Mouse (Mus musculus) 416B (cell line): ENCODE data around the gene Tenm2.
A peak's percentile ranks its signal among the peaks of the same experiment; 100 is the strongest.

ENCODE experiments used
- DNase-seq: peaks from one replicate; pipeline ENCODE4 v3.0.0; 2011; ENCODE audit warnings: low read depth

Tenm2 gene

DNA sequence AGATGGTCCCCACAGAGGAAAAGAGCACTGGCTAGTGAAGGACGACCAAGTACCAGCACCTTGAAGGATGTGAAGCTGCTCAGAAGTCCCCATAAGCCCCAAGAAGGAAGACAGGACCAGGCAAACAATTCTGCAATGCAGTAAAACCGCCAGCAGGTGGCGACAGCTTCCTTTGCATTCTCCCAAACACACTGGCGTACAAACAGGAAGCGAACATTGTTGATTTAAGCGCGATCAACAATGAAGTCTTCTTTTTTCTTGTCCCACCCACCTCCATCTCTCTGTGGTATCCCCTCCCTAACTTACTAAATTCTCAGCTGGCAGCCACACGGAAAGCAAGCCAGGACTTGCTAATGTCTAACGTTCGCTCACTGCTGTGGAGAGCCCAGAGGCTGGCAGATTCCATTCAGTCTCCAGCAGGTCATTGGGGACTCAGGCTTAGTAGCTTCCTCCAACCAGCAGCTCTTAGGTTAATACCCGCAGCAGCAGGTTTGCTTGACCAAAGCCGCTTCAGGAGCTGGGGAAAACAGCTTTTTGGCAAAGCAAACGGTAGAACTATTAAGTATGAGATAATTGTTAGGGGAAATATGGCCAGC, 1190.0 kb downstream of the Tenm2 start:
- peak; percentile 57 for DNase-seq

DNA sequence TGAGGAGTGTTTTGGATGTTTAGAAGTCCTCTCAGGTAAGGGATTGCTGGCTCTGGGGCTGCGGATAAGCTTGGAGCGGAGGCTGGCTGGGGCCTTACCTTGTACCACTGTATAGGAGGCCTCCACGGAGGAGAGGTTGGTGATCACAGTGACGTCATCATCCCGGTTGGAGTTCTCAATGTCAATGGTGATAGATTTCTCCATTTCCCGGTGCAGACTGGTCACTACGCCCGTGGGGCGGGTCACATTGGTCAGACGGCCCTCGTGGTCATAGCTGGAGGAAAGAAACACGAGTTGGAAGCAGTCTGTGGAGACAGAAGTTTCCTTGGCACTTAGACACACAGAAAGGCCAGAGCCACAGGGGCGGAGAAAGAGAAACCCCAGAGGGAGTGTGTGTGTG, 1194.4 kb downstream of the Tenm2 start:
- DNase-seq, result no peak

DNA sequence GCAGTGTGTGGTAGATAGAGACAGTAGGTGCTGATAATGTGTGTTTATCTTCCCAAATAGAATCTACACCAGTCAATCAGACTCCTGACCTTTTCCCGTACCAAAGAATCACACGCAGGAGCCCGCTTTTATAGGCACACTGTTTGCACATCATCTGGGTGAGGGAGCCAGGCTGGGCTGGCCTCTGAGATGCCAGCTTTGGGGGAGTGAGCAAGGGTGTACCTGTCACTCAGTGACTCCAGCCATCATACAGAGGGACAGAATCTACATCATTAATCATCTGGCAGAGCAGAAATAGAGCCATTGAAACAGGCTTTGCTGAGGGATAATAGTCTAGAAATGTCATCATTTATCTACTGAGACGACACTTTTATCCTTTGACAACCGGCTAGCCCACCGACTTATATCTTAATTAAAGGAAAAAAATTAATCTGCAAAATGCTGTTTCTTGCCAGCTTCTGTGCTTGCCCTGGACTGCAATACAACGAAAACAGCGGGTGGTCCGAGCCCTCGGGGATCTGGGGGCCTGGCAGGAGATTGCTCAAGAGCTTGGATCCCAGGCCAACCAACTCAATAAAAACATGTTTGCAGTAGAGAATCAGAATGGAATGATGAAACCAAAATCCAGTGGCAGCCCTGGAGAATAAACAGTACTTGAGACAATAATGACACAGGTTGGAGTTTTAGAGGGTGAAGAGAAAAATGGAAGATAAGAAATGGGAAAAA, 1195.1 kb downstream of the Tenm2 start:
- DNase-seq, result no peak

DNA sequence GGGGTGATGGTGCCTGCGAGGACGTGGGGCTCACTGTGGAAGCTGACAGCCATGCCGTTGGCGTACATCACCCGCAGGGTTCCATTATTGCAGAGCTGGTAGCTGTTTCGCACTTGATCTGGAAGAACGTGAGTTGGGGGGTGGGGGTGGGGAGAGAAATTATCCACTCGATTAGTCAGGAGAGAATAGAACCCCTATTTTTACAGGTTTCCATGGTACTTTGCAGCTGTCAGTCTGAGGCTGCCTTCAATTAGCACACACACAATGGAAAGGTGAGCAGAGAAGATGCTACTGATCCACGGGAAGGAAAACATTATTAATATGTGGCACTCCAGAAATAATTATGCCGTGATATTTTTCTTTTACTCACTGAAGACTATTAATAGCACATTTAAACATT, 1195.9 kb downstream of the Tenm2 start:
- no peak for DNase-seq

DNA sequence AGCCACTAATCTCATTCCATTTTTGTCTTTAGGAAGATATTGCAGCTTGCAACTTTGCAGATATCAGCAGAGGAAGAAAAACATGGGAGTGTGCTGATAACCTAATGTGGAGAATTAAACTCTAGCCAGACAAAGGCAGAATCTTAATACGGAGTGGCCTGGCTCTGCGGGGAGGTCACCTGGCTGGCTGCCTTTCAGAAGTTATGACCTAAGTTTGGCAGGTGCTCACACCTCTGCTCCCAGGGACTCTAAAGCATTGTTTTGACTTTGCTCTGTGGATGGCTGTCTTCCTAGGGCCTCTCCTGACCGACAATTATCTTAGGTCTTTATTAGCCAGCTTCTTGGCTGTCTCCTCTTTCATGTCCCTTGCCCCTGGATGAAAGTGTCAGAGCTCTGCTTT, 1197.4 kb downstream of the Tenm2 start:
- no peak for DNase-seq

DNA sequence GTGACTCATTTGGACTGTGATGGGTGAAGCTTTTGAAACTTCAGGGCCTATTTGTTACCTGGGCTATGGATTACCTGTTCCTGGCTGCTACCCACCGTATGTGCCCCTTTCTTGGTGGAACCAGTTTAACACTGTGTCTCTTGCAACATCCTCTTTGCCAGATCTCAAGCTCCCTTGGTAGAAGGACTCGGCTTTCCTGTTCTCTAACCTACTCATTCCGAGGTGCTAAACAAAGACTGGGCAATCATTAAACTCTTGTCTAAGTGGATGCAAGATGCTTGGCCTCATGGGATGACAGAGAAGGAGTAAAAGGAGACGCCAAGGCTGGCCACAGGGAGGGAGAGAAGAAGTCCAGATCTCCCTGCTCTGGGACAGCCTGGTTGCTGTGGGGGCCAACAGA, 1198.5 kb downstream of the Tenm2 start:
- DNase-seq, result no peak

DNA sequence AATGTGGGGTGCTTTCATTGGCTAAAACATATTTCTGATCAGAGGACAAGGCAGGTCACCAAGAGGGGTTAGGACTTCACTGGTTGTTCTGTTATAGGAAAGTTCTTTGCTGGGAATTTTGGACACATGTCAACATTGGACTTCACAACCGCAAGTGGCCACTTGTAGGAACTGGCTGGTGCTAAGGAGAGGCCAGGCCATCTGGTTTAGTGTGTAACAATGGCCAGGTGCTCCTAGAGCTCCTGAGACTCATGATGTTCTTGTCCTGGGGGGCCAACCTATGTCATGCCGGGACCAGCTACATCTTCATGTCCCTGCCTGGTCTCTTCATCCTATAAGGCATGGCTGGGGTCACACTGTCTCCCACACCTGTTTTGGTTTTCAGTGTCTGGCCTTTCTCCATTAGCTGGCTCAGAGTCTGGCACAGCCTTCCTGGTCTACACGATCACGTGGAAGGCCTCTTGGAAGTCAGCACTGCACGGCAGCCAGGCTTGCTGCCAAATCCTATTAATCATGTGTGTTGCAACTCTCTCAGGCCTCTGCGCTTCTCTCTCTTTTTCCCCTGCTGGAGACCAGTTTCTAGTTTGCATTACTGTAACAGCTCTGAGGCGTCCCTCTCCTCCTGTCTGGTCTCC, 1199.6 kb downstream of the Tenm2 start:
- peak; percentile 26 for DNase-seq

DNA sequence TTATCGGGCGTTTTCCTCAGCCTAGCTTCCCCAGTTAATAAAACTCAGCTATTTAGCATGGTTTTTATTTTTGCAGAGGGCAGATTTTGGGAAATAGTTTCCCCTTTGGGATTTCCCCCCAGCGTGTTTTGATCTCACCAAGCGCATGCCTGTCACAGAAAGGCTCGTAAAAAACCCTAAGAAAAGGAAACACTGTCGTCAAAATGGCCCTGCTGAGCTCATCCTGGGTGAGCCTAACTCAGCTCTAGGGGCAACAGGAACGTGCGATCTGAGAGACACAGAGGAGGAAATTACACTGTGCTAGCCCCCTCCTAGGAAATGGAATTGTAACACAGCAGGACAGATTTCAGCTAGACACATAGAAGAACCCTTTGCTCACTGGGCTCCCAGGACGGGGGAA, 1204.0 kb downstream of the Tenm2 start:
- no peak for DNase-seq

DNA sequence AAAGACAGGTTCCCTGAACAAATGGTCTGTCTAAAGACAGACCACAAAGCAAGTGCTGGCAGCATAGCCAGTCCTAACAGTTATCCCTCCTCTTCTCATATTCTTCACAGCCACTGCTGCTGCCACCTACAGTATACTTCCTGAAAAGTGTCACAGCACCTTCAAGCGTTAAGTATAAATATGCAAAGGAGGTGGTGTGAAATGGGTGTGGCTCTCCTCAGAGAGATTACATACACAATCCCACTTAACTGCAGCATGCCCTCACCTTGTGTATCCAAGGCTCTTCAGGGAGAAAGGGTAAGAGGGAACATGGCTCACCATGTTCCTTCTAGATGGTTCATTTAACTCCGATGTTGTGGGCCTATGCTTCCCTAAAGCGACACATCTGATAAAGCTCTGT, 1215.8 kb downstream of the Tenm2 start:
- DNase-seq, result no peak

DNA sequence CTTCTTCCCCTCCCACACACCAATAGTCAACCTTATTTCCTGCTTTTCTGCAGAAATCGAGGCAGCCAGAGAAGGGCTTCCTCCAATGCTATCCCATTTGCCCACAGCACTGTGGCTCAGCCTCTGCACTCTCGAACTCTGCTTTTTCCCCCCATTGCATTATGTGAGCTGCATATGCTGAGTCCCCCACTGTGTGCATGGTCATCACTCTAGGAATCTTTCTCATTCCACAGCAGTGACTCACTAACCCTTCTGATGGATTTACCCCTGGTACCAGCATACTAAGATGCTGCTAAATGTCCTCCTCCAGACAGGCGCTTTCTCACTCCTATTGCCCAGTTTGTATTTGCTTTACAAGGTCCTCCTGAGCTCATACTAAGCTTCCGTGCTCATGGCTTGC, 1222.6 kb downstream of the Tenm2 start:
- no peak for DNase-seq

DNA sequence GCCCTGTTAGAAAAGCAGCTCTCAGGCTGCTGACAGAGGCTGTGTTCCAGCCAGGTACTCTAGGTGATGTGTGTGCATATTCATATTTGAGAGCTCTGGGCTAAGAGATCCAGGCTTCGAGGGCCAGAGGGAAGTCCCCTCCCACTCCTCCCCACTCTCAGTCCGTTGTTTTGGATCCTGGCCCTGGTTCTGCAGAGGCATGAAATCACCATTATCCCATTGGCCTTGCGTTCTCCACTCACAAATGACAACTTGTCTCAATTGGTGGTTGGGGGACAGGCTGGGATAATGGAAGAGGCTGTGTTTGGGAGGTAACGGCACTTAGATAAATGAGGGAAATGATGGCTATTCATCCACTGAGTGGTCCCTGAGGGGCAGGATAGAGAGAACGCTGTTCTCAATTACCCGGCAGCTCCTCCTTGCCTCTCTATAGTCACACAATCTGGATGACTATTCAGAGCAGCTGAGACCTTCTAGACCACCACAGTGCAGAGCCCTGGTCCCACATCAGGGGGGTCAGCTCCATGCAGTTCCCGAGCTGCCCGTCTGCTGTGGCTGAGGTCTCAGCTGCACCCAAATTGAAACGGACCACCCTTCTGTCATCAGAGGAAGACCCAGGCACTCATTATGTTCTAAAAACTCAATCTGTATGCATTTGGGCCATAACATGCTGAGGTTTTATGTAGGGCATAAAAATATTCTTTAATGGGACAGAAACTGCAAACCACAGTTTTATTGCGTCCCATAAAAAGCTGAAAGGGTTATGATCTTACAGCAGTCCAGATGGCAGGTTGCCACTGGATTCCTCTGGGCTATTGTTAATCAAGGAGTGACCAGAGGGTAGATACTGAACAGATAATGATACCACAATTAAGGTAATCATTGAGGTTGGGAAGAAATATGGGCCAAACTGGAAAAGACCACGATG, 1226.2 kb downstream of the Tenm2 start:
- DNase-seq, result no peak

DNA sequence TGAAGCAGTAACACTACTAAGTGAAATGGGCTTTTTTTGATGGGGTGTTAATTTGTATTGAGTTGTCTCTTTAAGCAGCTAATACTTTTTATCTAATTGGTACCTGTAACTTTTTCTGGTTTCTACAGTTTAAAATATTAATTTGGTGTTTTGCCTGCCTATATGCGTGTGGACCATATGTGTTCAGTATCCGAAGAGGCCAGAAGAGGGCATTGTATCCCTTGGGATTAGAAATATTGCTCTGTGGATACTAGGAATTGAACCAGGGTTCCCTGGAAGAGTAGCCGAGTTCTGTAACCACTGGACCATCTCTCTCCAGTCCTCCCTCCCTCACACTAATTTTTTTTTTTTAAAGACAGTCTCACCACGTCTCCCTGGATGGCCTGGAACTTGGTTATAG, 1232.9 kb downstream of the Tenm2 start:
- no peak for DNase-seq

DNA sequence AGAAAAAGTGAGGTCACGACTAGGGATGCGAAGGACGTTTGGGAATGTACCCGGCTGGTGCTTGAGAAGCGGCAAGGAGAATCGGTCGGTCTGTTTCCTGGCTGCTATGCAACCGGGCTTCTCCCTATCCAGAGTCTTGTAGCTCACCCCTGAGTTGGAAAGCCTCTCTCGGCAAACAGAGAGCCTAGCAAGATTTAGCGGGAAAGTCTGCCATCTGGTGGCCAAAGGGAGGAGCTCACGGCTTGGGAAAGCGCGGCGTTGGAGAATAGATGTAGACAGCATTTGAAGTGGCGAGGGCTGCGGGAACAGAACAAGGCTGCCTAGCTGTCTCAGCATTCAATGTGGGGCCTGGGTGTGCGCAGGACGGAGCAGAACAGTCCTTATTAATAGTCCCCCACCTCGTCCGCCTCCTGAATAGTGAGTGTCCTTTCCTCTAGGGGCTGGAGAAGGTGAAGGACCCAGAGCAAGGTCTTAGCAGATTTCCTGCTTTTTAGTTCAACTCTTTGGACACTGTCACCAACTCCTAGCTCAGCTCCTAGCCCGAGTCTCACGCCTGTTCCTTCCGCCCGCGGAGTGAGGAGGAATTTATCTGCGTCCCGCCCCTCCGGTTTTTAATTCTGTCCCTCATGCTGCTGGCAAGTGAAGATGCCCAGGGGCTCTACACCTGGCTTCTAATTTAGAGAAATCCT, 1234.3 kb downstream of the Tenm2 start:
- DNase-seq, result peak; percentile 66

DNA sequence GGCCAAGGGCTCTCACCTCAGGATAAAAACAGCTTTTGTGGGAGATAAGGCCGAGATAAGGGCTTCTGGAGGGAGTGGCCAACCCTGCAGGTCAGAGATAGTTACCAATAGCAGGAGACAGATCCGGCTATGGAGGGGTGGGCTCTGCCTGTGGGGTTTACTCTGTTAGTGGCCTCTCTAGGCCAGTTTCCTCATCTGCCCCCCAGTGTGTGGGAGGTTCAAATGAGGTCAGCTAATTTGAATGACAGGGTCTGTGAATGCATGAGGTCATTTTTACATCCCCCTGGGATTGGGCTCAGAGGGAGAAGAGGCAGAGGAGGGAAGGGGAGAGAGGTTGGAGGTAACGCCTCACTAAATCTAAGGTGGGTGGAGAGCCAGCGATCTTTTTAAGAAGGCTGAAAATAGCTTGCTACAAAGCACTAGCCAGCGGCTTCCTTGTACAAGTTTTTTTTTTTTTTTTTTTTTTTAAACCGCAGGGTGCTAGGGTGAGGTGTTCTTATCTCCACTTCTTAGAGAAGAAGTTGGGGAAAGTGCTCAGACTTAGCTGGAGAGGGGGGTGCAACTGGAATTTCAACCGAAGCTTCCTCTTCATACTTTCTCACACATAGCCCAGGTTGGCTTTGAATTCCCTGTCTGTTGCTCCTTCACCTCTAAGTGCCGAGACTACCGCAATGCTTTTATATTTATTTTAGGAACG, 1235.0 kb downstream of the Tenm2 start:
- DNase-seq, result no peak

DNA sequence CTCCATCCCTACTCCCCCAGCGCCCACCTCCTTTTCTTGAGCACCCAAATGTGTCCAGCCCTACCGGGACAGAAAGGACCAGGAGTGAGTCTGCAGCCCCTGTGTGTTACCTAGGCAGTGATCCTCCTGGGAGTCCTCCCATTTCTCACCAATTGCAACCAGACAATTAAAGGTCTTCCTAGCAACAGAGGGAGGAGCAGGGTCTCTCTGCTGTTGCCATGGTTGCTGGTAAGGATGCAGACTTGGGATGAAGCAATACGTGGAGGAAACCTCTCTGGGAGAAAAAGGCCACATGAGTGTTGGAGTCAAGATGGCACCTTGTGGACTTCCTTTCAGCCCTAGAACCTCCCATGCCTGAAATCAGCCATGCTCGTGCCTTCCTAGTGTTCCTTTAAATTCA, 1235.7 kb downstream of the Tenm2 start:
- no peak for DNase-seq

DNA sequence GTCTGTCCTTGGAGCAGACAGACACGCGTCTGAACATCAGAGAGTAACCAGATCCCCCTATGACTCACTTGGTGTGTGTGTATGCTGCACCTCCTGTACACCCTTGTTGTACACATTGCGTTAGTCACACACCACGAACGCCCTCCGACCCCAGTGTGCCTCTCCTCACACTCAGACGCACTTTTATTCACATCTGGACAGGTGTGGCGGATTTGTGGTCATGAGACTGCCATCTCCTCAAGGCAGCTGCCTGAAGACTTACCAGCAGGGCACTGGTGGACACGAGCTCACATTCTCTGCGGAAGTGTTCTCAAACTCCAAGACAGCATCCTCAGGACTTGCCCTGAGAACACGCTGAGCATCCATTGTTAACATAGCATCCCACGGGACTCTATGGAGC, 1237.7 kb downstream of the Tenm2 start:
- DNase-seq, result peak; percentile 20

DNA sequence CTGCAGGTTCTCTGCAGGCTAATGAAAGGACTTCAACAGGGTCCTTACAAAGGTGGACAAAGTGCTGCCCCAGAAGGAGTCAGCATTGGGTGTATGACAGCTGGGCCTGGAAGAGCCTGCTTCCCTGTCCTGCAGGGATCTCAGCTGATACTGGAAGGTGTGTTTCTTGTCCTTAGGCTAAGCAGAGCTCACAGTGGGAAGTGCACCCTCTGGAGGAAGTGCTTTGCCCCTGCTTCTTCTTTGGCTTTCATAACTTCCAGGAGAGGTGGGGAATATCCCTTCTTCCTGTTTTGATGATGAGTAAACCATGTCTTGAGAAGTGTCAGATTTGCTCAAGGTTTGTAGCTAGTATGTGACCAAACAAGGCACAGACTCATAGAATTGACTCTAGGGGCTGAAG, 1240.5 kb downstream of the Tenm2 start:
- DNase-seq, result no peak

DNA sequence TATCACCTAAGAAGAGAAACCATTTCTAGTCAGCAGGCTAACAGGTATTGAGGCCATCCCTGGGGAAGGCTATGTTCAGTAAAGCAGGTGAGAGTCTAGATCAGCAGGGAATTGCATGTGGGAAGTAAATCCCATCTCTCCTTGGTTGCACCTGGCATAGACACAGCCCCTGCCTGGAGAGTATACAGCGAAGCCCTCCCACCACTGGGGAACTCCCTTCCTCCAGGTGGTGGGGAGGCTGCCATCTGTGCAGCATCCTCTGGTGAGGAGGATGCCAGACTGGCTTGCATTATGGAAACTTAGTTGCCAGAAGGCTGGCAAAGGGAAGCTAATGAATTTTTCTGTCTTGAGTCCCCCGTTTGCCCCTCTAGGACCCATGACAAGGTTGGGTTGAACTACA, 1243.9 kb downstream of the Tenm2 start:
- no peak for DNase-seq

DNA sequence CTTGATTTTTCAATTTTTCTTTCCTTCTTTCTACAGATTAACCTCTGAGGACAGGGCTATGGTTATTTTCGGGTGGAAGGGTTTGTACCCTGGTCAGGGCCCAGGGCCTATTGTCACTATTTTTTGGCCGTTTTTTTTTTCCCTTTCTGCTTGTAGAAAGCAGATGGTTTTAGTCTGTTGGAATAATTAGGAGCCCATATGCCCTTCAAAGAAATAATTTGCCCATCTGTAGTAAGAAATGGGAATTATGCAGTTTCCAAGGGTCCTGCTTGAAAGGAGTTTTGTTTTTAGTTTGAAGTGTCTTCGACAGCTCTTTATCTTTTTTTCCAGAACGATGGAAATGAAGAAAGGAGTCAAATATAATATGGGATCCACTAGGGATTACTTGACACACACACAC, 1245.8 kb downstream of the Tenm2 start:
- no peak for DNase-seq

DNA sequence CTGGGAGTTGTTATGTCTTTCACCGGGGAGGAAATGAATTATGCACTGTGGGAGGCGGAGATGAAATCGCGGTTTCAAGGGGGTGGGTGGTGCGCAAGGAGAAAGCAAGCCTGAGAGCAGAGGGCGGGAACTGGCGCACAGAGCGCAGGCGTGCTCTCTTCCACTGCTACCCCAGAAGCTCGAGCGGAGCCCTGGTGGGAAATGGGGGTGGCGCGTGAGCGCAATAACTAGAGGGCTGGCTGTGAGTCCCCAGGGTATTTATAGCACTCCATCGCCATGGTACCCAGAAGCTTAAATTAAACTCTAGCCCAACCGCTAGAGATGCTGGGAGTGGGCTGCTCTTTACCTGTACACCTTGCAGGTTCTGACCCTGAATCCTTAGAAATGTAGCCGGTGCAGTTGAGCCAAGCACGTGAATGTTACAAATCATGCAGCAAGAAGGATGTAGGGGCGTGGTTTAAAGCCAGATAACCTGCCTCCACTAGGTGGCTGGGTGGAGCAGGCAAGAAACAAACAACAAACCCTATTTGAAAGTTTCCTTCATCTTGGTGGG, 1249.8 kb downstream of the Tenm2 start:
- DNase-seq, result no peak

DNA sequence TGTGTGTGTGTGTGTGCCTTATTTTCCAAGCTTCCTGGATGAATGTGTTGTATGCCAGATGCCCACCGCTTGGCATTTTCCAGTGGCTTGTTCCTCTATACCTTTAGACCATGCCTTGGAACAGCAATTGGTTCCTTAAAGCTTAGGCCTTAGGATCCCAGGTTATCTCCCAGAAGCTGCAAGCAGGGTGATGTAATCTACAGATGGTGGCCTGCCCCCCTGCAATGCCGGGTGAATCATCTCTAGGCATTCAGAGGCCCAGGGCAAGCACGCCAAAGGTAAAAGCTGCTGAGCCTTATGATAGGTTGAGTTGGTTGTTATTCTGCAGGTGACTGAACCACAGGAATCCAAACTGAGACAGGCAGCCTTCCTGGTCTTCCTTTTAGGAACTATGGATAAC, 1253.0 kb downstream of the Tenm2 start:
- no peak for DNase-seq
